Mouse (Mus musculus): ENCODE measurements around the gene Mef2d.

GRCm38 (mm10) chr3:88145952-88146351 lies 3.8 kb downstream of the Mef2d start:
- TF ChIP-seq ZC3H11A (IDR thresholded peaks at IDR 0.05; ENCODE audit: borderline replicate concordance, low read depth, low read length) (no peak), ZNF384 (IDR thresholded peaks at IDR 0.05; ENCODE audit: low read depth, low read length) (no peak)
